Mouse (Mus musculus): ENCODE data around the gene Map3k5.
A peak's percentile ranks its signal among the peaks of the same experiment; 100 is the strongest.

The Map3k5 gene

DNA sequence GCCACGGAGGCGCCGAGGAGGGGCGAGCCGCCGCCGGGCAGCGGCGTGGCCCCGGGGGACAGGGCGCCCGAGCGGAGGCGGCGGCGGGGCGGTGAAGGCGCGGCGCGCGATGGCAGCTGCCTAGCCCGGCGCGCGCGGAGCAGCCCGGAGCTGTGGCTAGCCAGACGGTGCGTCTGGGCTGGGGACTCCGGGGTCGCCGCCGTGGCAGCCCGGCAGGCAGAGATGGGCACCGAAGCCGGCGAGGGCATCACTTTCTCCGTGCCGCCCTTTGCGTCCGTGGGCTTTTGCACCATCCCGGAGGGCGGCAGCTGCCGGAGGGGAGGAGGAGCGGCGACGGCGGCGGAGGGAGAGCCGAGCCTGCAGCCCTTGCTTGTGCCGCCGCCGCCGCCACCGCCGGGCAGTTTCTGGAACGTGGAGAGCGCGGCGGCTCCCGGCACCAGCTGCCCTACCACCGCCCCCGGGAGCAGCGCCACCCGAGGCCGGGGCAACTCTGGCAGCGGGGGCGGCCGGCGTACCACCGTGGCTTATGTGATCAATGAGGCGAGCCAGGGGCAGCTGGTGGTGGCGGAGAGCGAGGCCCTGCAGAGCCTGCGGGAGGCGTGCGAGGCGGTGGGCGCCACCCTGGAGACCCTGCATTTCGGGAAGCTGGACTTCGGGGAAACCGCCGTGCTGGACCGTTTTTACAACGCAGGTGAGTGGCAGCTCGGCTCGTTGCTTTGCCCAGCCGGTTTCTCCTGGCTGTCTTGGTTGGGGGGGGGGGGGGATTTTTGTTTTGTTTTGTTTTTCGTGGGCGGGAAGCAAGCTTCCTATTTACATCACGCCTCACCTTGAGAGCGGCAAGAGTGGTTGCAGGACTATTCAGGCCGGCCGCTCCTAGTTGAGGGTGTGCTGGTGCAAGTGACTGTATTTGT lies at the start of gene Map3k5:
Gene Map3k5, plus strand, starts transcription at position 89 of the 911 bp plus-strand sequence.
- TF ChIP-seq POU5F1 (IDR thresholded peaks at IDR 0.05; ENCODE audit: borderline replicate concordance, low read length) (no peak), CTCF (conservative IDR thresholded peaks at IDR 0.05; ENCODE audit: low read length) (no peak), NANOG (IDR thresholded peaks at IDR 0.05; ENCODE audit: borderline replicate concordance, low read length) (no peak)
- Histone ChIP-seq H3K36me3 (ENCODE audit: insufficient read depth, low read length) (no peaks in the 10 kb centered on the region), H3K9me3 (ENCODE audit: low read length) (no peaks in the 10 kb centered on the region), H3K27me3 (ENCODE audit: insufficient read depth, low read length) (peaks cover 76% of the 10 kb centered on the region), H3K4me1 (replicated peaks; ENCODE audit: low read depth, low read length) (peaks cover 6% of the 10 kb centered on the region), H3K4me3 (replicated peaks; ENCODE audit: low read length) (peak within 1 kb of the TSS; percentile 84)

DNA sequence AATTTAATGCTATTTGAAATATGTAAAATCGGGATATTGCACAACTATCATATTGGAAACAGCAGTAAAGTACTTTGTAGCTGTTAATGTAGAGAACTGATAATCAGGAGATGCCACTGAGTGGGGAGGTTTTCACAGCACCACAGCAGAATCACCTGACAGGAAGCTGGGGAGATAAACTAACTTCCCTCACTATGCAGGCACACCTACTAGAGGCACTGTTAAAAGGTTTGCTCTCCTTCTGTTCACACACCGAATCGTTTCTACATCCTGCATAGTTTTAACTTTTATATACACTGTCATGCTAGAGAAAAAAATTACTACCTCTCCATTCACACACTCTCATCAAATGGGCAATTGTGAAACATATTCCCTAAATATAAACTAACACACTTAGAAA lies 48.0 kb upstream of the Map3k5 start:
- TF ChIP-seq CTCF (conservative IDR thresholded peaks at IDR 0.05; ENCODE audit: low read length), result no peak
- no peak for TF ChIP-seq POU5F1 (IDR thresholded peaks at IDR 0.05; ENCODE audit: borderline replicate concordance, low read length)
- TF ChIP-seq NANOG (IDR thresholded peaks at IDR 0.05; ENCODE audit: borderline replicate concordance, low read length), result no peak
- H3K4me3 ChIP-seq (replicated peaks; ENCODE audit: low read length), result no peak overlapping the region
- peaks cover 33% of the 10 kb centered on the region for H3K4me1 ChIP-seq (replicated peaks; ENCODE audit: low read depth, low read length)
- H3K27me3 ChIP-seq (ENCODE audit: insufficient read depth, low read length), result no peaks in the 10 kb centered on the region
- H3K36me3 ChIP-seq (ENCODE audit: insufficient read depth, low read length), result peaks cover 8% of the 10 kb centered on the region; the same call in 1 of the 2 replicates
- no peaks in the 10 kb centered on the region for H3K9me3 ChIP-seq (ENCODE audit: low read length)

GRCm38 (mm10) chr10:19889908-19890307 lies 44.4 kb upstream of the Map3k5 start:
- Histone ChIP-seq H3K4me1 (replicated peaks; ENCODE audit: low read depth, low read length) (peaks cover 30% of the 10 kb centered on the region), H3K27me3 (ENCODE audit: insufficient read depth, low read length) (no peaks in the 10 kb centered on the region), H3K4me3 (replicated peaks; ENCODE audit: low read length) (no peak overlapping the region), H3K9me3 (ENCODE audit: low read length) (no peaks in the 10 kb centered on the region), H3K36me3 (ENCODE audit: insufficient read depth, low read length) (peaks cover 9% of the 10 kb centered on the region; the same call in 1 of the 2 replicates)
- TF ChIP-seq NANOG (IDR thresholded peaks at IDR 0.05; ENCODE audit: borderline replicate concordance, low read length) (no peak), CTCF (conservative IDR thresholded peaks at IDR 0.05; ENCODE audit: low read length) (no peak), POU5F1 (IDR thresholded peaks at IDR 0.05; ENCODE audit: borderline replicate concordance, low read length) (no peak)

DNA sequence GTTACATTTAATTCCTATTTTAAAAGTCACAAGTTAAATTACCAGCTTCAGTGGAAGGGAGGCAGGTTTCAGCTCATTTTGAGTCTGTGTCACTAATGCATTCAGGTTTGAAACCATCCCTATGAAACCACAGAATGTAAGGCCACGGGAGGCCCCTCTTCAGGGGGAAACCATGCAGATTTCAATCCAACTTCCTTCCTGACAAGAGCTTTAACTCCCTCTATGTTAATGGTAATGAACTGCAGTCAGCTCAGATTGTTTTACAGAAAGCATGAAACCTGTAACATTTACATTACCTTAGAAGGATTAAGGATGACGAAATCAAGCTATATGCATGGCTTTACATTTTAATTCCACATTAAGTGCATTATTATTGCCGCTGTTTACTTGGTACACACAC lies 42.6 kb upstream of the Map3k5 start:
- H3K4me1 ChIP-seq (replicated peaks; ENCODE audit: low read depth, low read length), result peaks cover 20% of the 10 kb centered on the region
- H3K36me3 ChIP-seq (ENCODE audit: insufficient read depth, low read length), result peaks cover 9% of the 10 kb centered on the region; the same call in 1 of the 2 replicates
- H3K27me3 ChIP-seq (ENCODE audit: insufficient read depth, low read length), result no peaks in the 10 kb centered on the region
- TF ChIP-seq CTCF (conservative IDR thresholded peaks at IDR 0.05; ENCODE audit: low read length) (peak; percentile 6; the same call in 1 of the 2 replicates), POU5F1 (IDR thresholded peaks at IDR 0.05; ENCODE audit: borderline replicate concordance, low read length) (no peak), NANOG (IDR thresholded peaks at IDR 0.05; ENCODE audit: borderline replicate concordance, low read length) (peak; percentile 67; the same call in 1 of the 2 replicates)
- no peaks in the 10 kb centered on the region for H3K9me3 ChIP-seq (ENCODE audit: low read length)
- no peak overlapping the region for H3K4me3 ChIP-seq (replicated peaks; ENCODE audit: low read length)

- Histone ChIP-seq H3K36me3 (ENCODE audit: insufficient read depth, low read length) (peaks cover 10% of the 10 kb centered on the region), H3K27me3 (ENCODE audit: insufficient read depth, low read length) (no peaks in the 10 kb centered on the region), H3K9me3 (ENCODE audit: low read length) (no peaks in the 10 kb centered on the region), H3K4me3 (replicated peaks; ENCODE audit: low read length) (no peak overlapping the region), H3K4me1 (replicated peaks; ENCODE audit: low read depth, low read length) (peaks cover 20% of the 10 kb centered on the region)
- TF ChIP-seq NANOG (IDR thresholded peaks at IDR 0.05; ENCODE audit: borderline replicate concordance, low read length) (no peak), POU5F1 (IDR thresholded peaks at IDR 0.05; ENCODE audit: borderline replicate concordance, low read length) (no peak), CTCF (conservative IDR thresholded peaks at IDR 0.05; ENCODE audit: low read length) (no peak)
These were observed 41.1 kb upstream of the Map3k5 start for GRCm38 (mm10) chr10:19893146-19893545.

- Histone ChIP-seq H3K9me3 (ENCODE audit: low read length) (no peaks in the 10 kb centered on the region), H3K27me3 (ENCODE audit: insufficient read depth, low read length) (no peaks in the 10 kb centered on the region), H3K4me1 (replicated peaks; ENCODE audit: low read depth, low read length) (peaks cover 20% of the 10 kb centered on the region), H3K36me3 (ENCODE audit: insufficient read depth, low read length) (peaks cover 8% of the 10 kb centered on the region), H3K4me3 (replicated peaks; ENCODE audit: low read length) (no peak overlapping the region)
- peak; percentile 83 for TF ChIP-seq CTCF (conservative IDR thresholded peaks at IDR 0.05; ENCODE audit: low read length)
- no peak for TF ChIP-seq POU5F1 (IDR thresholded peaks at IDR 0.05; ENCODE audit: borderline replicate concordance, low read length)
These were observed 40.3 kb upstream of the Map3k5 start for GRCm38 (mm10) chr10:19893976-19894375.

- Histone ChIP-seq H3K4me3 (replicated peaks; ENCODE audit: low read length) (no peak overlapping the region), H3K9me3 (ENCODE audit: low read length) (no peaks in the 10 kb centered on the region), H3K4me1 (replicated peaks; ENCODE audit: low read depth, low read length) (peaks cover 22% of the 10 kb centered on the region), H3K36me3 (ENCODE audit: insufficient read depth, low read length) (peaks cover 29% of the 10 kb centered on the region), H3K27me3 (ENCODE audit: insufficient read depth, low read length) (no peaks in the 10 kb centered on the region)
- TF ChIP-seq POU5F1 (IDR thresholded peaks at IDR 0.05; ENCODE audit: borderline replicate concordance, low read length), result no peak
- no peak for TF ChIP-seq NANOG (IDR thresholded peaks at IDR 0.05; ENCODE audit: borderline replicate concordance, low read length)
- TF ChIP-seq CTCF (conservative IDR thresholded peaks at IDR 0.05; ENCODE audit: low read length), result no peak
These were observed 34.1 kb upstream of the Map3k5 start for GRCm38 (mm10) chr10:19900191-19900590.

DNA sequence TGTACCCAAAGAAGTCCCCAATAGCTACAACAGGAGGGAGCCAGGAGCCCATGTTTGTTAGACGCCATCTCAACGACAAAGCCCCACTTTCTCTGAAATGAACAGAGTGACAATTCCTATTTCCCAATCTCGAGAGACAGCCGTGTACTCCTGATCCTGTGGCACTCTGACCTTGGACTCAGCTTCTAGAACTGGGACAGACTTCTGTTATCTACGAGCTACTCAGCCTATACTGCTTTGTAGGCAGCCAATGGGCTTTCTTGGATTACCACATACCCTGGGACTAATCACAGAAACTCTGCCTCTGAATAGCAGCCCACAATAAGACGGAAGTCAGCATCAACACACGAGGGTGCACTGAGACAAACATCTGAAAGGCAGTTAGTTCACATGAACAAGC lies 32.3 kb upstream of the Map3k5 start:
- peaks cover 27% of the 10 kb centered on the region for H3K4me1 ChIP-seq (replicated peaks; ENCODE audit: low read depth, low read length)
- H3K9me3 ChIP-seq (ENCODE audit: low read length), result no peaks in the 10 kb centered on the region
- peaks cover 29% of the 10 kb centered on the region for H3K36me3 ChIP-seq (ENCODE audit: insufficient read depth, low read length)
- H3K27me3 ChIP-seq (ENCODE audit: insufficient read depth, low read length), result no peaks in the 10 kb centered on the region
- no peak overlapping the region for H3K4me3 ChIP-seq (replicated peaks; ENCODE audit: low read length)
- no peak for TF ChIP-seq CTCF (conservative IDR thresholded peaks at IDR 0.05; ENCODE audit: low read length)
- no peak for TF ChIP-seq POU5F1 (IDR thresholded peaks at IDR 0.05; ENCODE audit: borderline replicate concordance, low read length)
- no peak for TF ChIP-seq NANOG (IDR thresholded peaks at IDR 0.05; ENCODE audit: borderline replicate concordance, low read length)
